Mouse (Mus musculus): ENCODE measurements around the gene Pebp1. TPM values are rescaled to one million over a fixed set of nuclear protein-coding genes. Genes with fewer than 3 reads are reported as not detected.

Gene Pebp1
- polyA plus RNA-seq, 1 experiment from 2014 or later = 617 TPM

DNA sequence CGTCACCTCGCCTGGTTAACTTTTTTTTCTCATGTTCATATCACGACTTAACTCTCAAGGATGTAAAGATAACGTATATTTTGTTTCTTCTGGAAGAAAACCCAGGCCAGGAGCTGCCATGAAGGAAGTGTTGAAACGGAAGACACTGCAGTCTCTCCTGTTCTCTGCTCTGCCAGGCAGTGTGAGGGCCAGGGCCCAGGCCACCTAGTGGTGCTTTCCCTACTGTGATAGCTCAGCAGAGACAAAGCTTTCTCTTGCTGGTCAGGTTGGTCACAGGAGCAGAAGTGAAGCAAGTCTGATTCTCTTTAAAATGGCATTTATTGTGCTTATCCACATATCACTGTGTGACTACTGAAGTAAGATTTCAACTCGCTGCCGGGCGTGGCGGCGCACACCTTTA is 5.9 kb downstream of the Pebp1 start:
- Histone ChIP-seq H3K27me3 (replicated peaks; ENCODE audit: control insufficient read depth, insufficient read depth, low read length) (no peaks in the 10 kb centered on the region), H3K4me3 (ENCODE audit: low read depth, low read length) (no peak overlapping the region), H3K4me2 (ENCODE audit: low read depth, low read length) (no peak overlapping the region), H3K9ac (ENCODE audit: low read depth, low read length) (no peak overlapping the region), H3K9me3 (ENCODE audit: control insufficient read depth, low read length) (no peaks in the 10 kb centered on the region), H3K27ac (replicated peaks; ENCODE audit: low read depth, low read length) (no peak overlapping the region), H3K36me3 (ENCODE audit: control insufficient read depth, insufficient read depth, low read length) (peaks cover 45% of the 10 kb centered on the region), H3K4me1 (ENCODE audit: control insufficient read depth, insufficient read depth, low read length) (peaks cover 9% of the 10 kb centered on the region)
- 91% methylated on average over 10 of the region's 10 CpGs for WGBS
- DNase-seq (ENCODE audit: low spot score) = no peak
- ATAC-seq (ENCODE audit: low read depth) = no peak

DNA sequence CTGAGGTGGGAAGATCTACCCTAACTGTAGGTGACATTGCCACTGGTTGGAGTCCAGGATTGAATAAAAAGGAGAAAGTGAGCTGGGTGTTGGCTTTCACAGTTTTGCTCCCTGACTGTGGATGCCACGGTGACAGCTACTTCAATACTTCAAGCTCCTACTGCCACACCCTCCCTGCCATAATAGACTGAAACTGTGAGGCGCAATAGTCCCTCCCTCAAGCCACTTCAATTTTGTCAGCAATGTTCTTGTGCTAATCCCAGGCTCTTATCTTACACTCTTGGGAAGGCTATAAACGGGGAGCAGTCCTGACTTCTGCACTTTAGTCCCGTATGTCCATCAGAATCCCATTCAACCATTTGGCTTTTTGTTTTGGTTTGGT is 7.8 kb downstream of the Pebp1 start:
- H3K4me1 ChIP-seq (ENCODE audit: control insufficient read depth, insufficient read depth, low read length) = no peaks in the 10 kb centered on the region
- H3K9me3 ChIP-seq (ENCODE audit: control insufficient read depth, low read length) = no peaks in the 10 kb centered on the region
- no peak overlapping the region for H3K4me3 ChIP-seq (ENCODE audit: low read depth, low read length)
- no peak for DNase-seq (ENCODE audit: low spot score)
- H3K36me3 ChIP-seq (ENCODE audit: control insufficient read depth, insufficient read depth, low read length) = peaks cover 33% of the 10 kb centered on the region
- H3K27ac ChIP-seq (replicated peaks; ENCODE audit: low read depth, low read length) = no peak overlapping the region
- H3K27me3 ChIP-seq (replicated peaks; ENCODE audit: control insufficient read depth, insufficient read depth, low read length) = no peaks in the 10 kb centered on the region
- H3K4me2 ChIP-seq (ENCODE audit: low read depth, low read length) = no peak overlapping the region
- no peak for ATAC-seq (ENCODE audit: low read depth)
- 79% methylated on average over 4 of the region's 4 CpGs for WGBS
- no peak overlapping the region for H3K9ac ChIP-seq (ENCODE audit: low read depth, low read length)

DNA sequence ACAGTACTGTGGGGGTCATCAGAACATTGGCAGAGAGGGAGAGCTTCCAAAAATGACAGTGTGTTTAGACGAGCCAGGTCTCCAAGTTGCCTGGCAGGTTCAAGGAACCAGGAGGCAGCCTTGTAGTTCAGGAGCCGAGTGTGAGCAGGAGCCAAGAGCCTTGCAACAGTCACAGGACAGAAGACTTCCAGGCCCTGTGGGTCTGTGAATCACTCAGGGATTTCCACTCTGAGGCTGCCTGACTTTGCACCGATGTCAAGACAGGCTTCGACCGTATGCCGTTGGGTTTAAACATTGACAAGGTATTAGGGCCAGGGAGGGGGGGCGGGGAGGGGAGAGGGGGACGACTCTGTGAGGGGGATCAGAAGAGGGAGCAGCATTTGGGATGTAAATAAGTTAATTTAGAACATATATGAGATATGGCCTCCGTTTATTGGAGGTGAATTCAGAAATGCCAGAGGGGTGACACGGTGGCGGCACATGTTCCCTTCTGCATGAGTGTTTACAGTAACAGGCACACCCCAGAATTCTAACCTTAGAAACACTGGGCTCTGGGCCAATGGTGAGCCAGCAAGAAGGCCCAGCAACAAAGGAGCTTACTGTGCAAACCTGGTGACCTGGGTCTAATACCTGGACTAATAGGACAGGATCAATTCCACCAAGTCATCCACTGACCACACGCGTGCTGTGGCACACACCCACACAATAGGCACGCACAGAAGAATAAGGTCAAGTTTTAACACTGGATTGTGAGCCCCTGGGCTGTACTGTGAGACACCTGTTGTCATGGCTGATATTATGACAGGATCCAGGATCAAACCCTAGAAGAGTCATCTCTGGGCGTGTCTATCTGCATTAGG is 8.4 kb downstream of the Pebp1 start:
- WGBS = 83% methylated on average over 15 of the region's 15 CpGs
- DNase-seq (ENCODE audit: low spot score) (no peak), ATAC-seq (ENCODE audit: low read depth) (no peak)
- Histone ChIP-seq H3K9me3 (ENCODE audit: control insufficient read depth, low read length) (no peaks in the 10 kb centered on the region), H3K27ac (replicated peaks; ENCODE audit: low read depth, low read length) (no peak overlapping the region), H3K4me2 (ENCODE audit: low read depth, low read length) (no peak overlapping the region), H3K36me3 (ENCODE audit: control insufficient read depth, insufficient read depth, low read length) (peaks cover 27% of the 10 kb centered on the region), H3K27me3 (replicated peaks; ENCODE audit: control insufficient read depth, insufficient read depth, low read length) (no peaks in the 10 kb centered on the region), H3K9ac (ENCODE audit: low read depth, low read length) (no peak overlapping the region), H3K4me3 (ENCODE audit: low read depth, low read length) (no peak overlapping the region), H3K4me1 (ENCODE audit: control insufficient read depth, insufficient read depth, low read length) (no peaks in the 10 kb centered on the region)

DNA sequence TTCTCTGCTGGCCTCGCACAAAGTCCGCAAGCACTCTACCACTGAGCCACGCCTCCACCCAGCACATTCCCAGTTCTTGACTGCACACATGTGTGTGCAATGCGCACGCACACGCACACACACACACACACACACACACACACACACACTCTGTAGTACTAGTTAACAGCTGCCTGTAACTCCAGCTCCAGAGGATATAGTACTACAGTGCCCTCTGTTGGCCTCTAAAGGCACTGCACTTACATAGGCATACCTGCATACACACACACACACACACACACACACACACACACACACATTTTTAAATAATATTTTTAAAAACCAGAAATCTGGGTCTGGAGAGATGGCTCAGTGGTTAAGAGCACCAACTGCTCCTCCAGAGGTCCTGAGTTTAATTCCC is 9.6 kb downstream of the Pebp1 start:
- Histone ChIP-seq H3K4me3 (ENCODE audit: low read depth, low read length) (no peak overlapping the region), H3K4me2 (ENCODE audit: low read depth, low read length) (no peak overlapping the region), H3K9ac (ENCODE audit: low read depth, low read length) (no peak overlapping the region), H3K9me3 (ENCODE audit: control insufficient read depth, low read length) (no peaks in the 10 kb centered on the region), H3K27ac (replicated peaks; ENCODE audit: low read depth, low read length) (no peak overlapping the region), H3K27me3 (replicated peaks; ENCODE audit: control insufficient read depth, insufficient read depth, low read length) (no peaks in the 10 kb centered on the region), H3K4me1 (ENCODE audit: control insufficient read depth, insufficient read depth, low read length) (no peaks in the 10 kb centered on the region), H3K36me3 (ENCODE audit: control insufficient read depth, insufficient read depth, low read length) (peaks cover 18% of the 10 kb centered on the region)
- no peak for DNase-seq (ENCODE audit: low spot score)
- no peak for ATAC-seq (ENCODE audit: low read depth)
- 91% methylated on average over 6 of the region's 6 CpGs for WGBS

DNA sequence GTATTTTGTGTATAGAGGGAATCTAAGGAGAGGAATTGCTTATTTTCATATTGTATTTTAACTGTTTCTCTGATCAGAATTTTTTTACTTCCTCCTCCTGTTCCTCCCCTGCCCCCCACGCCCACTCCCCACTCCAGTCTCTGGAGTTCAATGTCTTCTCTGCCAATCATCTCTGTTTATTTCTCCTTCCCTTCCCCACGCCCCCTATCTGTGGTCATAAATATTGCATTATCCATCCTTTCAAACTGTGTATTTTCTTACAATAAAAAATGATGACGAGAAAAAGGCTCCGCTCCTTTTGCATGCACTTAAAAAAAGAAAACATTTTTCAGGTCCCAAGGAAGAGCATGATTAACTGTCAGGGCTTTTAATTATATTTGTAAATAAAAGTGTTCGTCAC is 12.6 kb downstream of the Pebp1 start:
- Histone ChIP-seq H3K9ac (ENCODE audit: low read depth, low read length) (no peak overlapping the region), H3K4me3 (ENCODE audit: low read depth, low read length) (no peak overlapping the region), H3K27me3 (replicated peaks; ENCODE audit: control insufficient read depth, insufficient read depth, low read length) (no peaks in the 10 kb centered on the region), H3K4me2 (ENCODE audit: low read depth, low read length) (no peak overlapping the region), H3K27ac (replicated peaks; ENCODE audit: low read depth, low read length) (no peak overlapping the region), H3K36me3 (ENCODE audit: control insufficient read depth, insufficient read depth, low read length) (no peaks in the 10 kb centered on the region), H3K4me1 (ENCODE audit: control insufficient read depth, insufficient read depth, low read length) (no peaks in the 10 kb centered on the region), H3K9me3 (ENCODE audit: control insufficient read depth, low read length) (no peaks in the 10 kb centered on the region)
- ATAC-seq (ENCODE audit: low read depth) (no peak), DNase-seq (ENCODE audit: low spot score) (no peak)
- WGBS = 71% methylated on average over 5 of the region's 5 CpGs

DNA sequence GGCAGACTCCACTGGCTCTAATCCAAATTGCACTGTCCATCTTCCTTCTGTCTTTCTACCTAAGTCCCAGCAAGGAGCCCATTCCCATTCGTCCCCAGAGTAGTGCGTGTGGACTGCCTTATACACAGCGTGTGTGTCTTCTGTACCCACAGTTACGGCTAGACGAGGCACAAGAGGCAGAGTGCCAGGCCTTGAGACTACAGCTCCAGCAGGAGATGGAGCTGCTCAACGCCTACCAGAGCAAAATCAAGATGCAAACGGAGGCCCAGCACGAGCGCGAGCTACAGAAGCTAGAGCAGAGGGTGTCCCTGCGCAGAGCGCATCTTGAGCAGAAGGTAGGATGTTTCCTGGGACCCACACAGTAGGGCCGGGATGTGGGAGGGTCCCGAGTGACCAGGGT is 15.5 kb downstream of the Pebp1 start:
- WGBS = 90% methylated on average over 14 of the region's 14 CpGs
- Histone ChIP-seq H3K9me3 (ENCODE audit: control insufficient read depth, low read length) (no peaks in the 10 kb centered on the region), H3K9ac (ENCODE audit: low read depth, low read length) (no peak overlapping the region), H3K36me3 (ENCODE audit: control insufficient read depth, insufficient read depth, low read length) (no peaks in the 10 kb centered on the region), H3K27ac (replicated peaks; ENCODE audit: low read depth, low read length) (no peak overlapping the region), H3K27me3 (replicated peaks; ENCODE audit: control insufficient read depth, insufficient read depth, low read length) (no peaks in the 10 kb centered on the region), H3K4me3 (ENCODE audit: low read depth, low read length) (no peak overlapping the region), H3K4me1 (ENCODE audit: control insufficient read depth, insufficient read depth, low read length) (no peaks in the 10 kb centered on the region), H3K4me2 (ENCODE audit: low read depth, low read length) (no peak overlapping the region)
- ATAC-seq (ENCODE audit: low read depth) = no peak
- DNase-seq (ENCODE audit: low spot score) = no peak

DNA sequence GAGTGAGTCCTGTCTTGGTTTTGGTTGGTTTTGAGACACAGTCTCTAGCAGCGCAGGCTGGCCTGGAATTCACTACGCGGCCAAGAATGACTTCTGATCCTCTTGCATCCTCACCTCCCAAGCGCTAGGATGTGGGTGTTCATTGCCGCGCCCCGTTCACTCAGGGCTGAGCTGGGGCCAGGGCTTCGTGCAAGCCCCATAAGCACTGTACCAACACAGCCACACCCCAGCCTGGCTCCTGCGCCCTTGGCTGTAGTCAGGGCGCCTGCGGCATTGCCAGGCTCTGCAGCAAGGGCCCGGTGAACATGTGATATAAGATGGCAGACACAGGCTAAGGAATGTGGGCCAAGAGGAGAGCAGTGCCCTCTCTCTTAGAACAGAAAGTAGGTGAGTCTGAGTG is 18.0 kb downstream of the Pebp1 start:
- Histone ChIP-seq H3K27me3 (replicated peaks; ENCODE audit: control insufficient read depth, insufficient read depth, low read length) (no peaks in the 10 kb centered on the region), H3K9me3 (ENCODE audit: control insufficient read depth, low read length) (no peaks in the 10 kb centered on the region), H3K4me2 (ENCODE audit: low read depth, low read length) (no peak overlapping the region), H3K4me1 (ENCODE audit: control insufficient read depth, insufficient read depth, low read length) (no peaks in the 10 kb centered on the region), H3K9ac (ENCODE audit: low read depth, low read length) (no peak overlapping the region), H3K36me3 (ENCODE audit: control insufficient read depth, insufficient read depth, low read length) (no peaks in the 10 kb centered on the region), H3K4me3 (ENCODE audit: low read depth, low read length) (no peak overlapping the region), H3K27ac (replicated peaks; ENCODE audit: low read depth, low read length) (no peak overlapping the region)
- WGBS = 95% methylated on average over 12 of the region's 12 CpGs
- ATAC-seq (ENCODE audit: low read depth) (no peak), DNase-seq (ENCODE audit: low spot score) (no peak)

DNA sequence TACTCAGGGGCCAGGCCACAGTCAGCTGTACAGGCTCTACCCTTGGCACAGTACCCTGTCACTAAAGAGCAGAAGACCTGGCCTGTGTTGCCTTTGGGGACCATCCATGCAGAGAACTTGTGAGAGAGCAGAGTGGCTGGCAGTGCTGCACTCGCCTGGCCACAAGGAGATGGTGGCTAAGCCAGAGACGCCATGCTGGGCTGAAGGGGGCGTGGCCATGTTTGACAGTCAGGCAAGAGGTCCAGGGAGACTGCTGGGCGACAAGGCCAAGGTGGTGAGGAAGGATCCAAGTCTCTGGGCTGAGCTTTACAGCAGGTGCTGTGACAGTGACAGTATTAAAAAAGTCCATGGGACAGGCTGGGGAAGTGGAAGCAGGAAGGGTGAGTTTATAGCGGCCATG is 18.7 kb downstream of the Pebp1 start:
- Histone ChIP-seq H3K27me3 (replicated peaks; ENCODE audit: control insufficient read depth, insufficient read depth, low read length) (no peaks in the 10 kb centered on the region), H3K27ac (replicated peaks; ENCODE audit: low read depth, low read length) (no peak overlapping the region), H3K36me3 (ENCODE audit: control insufficient read depth, insufficient read depth, low read length) (peaks cover 3% of the 10 kb centered on the region), H3K4me3 (ENCODE audit: low read depth, low read length) (no peak overlapping the region), H3K4me2 (ENCODE audit: low read depth, low read length) (no peak overlapping the region), H3K9ac (ENCODE audit: low read depth, low read length) (no peak overlapping the region), H3K4me1 (ENCODE audit: control insufficient read depth, insufficient read depth, low read length) (no peaks in the 10 kb centered on the region), H3K9me3 (ENCODE audit: control insufficient read depth, low read length) (peaks cover under 1% of the 10 kb centered on the region; the same call in 1 of the 2 replicates)
- 36% methylated on average over 5 of the region's 5 CpGs for WGBS
- no peak for DNase-seq (ENCODE audit: low spot score)
- no peak for ATAC-seq (ENCODE audit: low read depth)

DNA sequence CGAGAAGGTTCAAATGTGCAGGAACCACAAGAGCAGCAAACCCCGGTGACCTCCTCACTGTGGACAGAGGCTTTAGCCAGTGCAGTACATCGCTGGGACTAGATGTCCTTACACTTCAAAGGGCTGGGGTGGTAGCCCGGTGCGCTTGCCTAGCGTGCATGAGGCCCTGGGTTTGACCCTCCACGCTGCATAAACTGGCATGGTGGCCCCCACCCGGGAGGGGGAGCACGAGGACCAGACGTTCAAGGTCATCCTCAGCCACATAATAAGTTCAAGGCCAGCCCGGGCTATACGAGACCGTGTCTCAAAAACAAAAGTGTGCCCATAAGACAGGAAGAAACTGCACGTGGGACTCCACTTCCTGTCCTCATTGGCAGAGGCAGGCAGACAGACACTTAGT is 19.5 kb downstream of the Pebp1 start:
- ATAC-seq (ENCODE audit: low read depth) (no peak), DNase-seq (ENCODE audit: low spot score) (no peak)
- H3K27ac ChIP-seq (replicated peaks; ENCODE audit: low read depth, low read length) = no peak overlapping the region
- no peaks in the 10 kb centered on the region for H3K4me1 ChIP-seq (ENCODE audit: control insufficient read depth, insufficient read depth, low read length)
- H3K4me2 ChIP-seq (ENCODE audit: low read depth, low read length) = no peak overlapping the region
- no peak overlapping the region for H3K9ac ChIP-seq (ENCODE audit: low read depth, low read length)
- peaks cover 4% of the 10 kb centered on the region; the same call in 1 of the 2 replicates for H3K9me3 ChIP-seq (ENCODE audit: control insufficient read depth, low read length)
- no peaks in the 10 kb centered on the region for H3K27me3 ChIP-seq (replicated peaks; ENCODE audit: control insufficient read depth, insufficient read depth, low read length)
- no peak overlapping the region for H3K4me3 ChIP-seq (ENCODE audit: low read depth, low read length)
- 72% methylated on average over 14 of the region's 14 CpGs for WGBS
- H3K36me3 ChIP-seq (ENCODE audit: control insufficient read depth, insufficient read depth, low read length) = peaks cover 10% of the 10 kb centered on the region

All from embryonic facial prominence, embryonic 14.5 days (tissue).